Mouse (Mus musculus): Measurements from ENCODE around the gene Cpsf2. TPM values are rescaled to one million over a fixed set of nuclear protein-coding genes. Genes with fewer than 3 reads are reported as not detected.

The Cpsf2 gene
- total RNA-seq, 1 experiment = 30.5 TPM

DNA sequence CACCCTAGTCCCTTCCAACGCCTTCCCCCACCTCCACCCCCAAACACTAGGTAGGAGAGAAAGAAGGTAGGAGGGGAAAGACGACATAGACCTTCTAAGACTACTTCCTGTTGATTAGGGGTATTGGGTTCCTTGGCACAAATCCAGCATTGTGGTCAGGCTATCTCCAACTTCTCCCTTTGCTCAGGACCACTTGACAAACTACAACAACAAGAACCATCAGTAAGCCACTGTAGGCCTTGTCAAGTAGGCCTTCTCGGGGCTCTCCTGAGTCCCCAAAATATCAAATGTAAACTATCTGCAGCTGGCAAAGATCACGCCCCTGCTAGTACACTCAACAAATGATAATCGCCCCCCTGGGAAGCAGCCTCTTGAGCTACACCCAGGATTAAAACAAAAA lies 4.5 kb downstream of the Cpsf2 start:
- H3K9me3 ChIP-seq (ENCODE audit: control insufficient read depth, insufficient read depth, low read depth, low read length) = no peaks in the 10 kb centered on the region
- peaks cover 0 to 5% of the 10 kb centered on the region in 2 experiments; a peak in 1 of 4 replicates for H3K4me1 ChIP-seq (ENCODE audit: control insufficient read depth in 2 of 2, insufficient read depth in 2 of 2, low read length in 2 of 2, poor library complexity in 1 of 2)
- in situ Hi-C loops (cut with MboI; ENCODE audit: low sequenced_read_pairs in 2 of 2, unreplicated experiment in 2 of 2) = loop anchor here in 1 of 2 experiments (25.0 kb wide), 1 partner anchor 782 kb away; the partner anchor contains the start of genes Gm20604, Gm28051, Gon7 and Ubr7
- H3K9ac ChIP-seq (ENCODE audit: insufficient read depth, low read depth, low read length, poor library complexity, severe bottlenecking) = no peak overlapping the region
- H3K4me3 ChIP-seq (ENCODE audit: insufficient read depth in 1 of 2, low read depth in 1 of 2, low read length in 2 of 2, poor library complexity in 1 of 2, severe bottlenecking in 1 of 2) = no peak overlapping the region
- DNase-seq (ENCODE audit: low read depth, low spot score) = no peak
- no peak overlapping the region for H3K27ac ChIP-seq (ENCODE audit: insufficient read depth, low read depth, low read length, poor library complexity, severe bottlenecking)
- TF ChIP-seq ZC3H11A (IDR thresholded peaks at IDR 0.05; ENCODE audit: borderline replicate concordance, low read depth, low read length) = no peak
- no peak for TF ChIP-seq ZNF384 (IDR thresholded peaks at IDR 0.05; ENCODE audit: low read depth, low read length)
- TF ChIP-seq MAFK (IDR thresholded peaks at IDR 0.05; ENCODE audit: insufficient read depth, low read depth, low read length) = no peak
- TF ChIP-seq HCFC1 (IDR thresholded peaks at IDR 0.05; ENCODE audit: borderline replicate concordance, insufficient read depth, low read length) = no peak
- no peak for TF ChIP-seq CHD2 (IDR thresholded peaks at IDR 0.05; ENCODE audit: low read depth, low read length)
- peaks cover 8% of the 10 kb centered on the region for H3K36me3 ChIP-seq (ENCODE audit: control insufficient read depth, insufficient read depth, low read length, poor library complexity, severe bottlenecking)

GRCm38 (mm10) chr12:101981559-101981958 lies 5.8 kb downstream of the Cpsf2 start:
- Histone ChIP-seq H3K27ac (ENCODE audit: insufficient read depth, low read depth, low read length, poor library complexity, severe bottlenecking) (no peak overlapping the region), H3K4me1 (ENCODE audit: control insufficient read depth in 2 of 2, insufficient read depth in 2 of 2, low read length in 2 of 2, poor library complexity in 1 of 2) (peaks cover 0 to 5% of the 10 kb centered on the region in 2 experiments; a peak in 1 of 4 replicates), H3K9ac (ENCODE audit: insufficient read depth, low read depth, low read length, poor library complexity, severe bottlenecking) (no peak overlapping the region), H3K36me3 (ENCODE audit: control insufficient read depth, insufficient read depth, low read length, poor library complexity, severe bottlenecking) (peaks cover 10% of the 10 kb centered on the region), H3K9me3 (ENCODE audit: control insufficient read depth, insufficient read depth, low read depth, low read length) (no peaks in the 10 kb centered on the region), H3K4me3 (ENCODE audit: insufficient read depth in 1 of 2, low read depth in 1 of 2, low read length in 2 of 2, poor library complexity in 1 of 2, severe bottlenecking in 1 of 2) (no peak overlapping the region)
- no peak for DNase-seq (ENCODE audit: low read depth, low spot score)
- TF ChIP-seq HCFC1 (IDR thresholded peaks at IDR 0.05; ENCODE audit: borderline replicate concordance, insufficient read depth, low read length) (no peak), ZC3H11A (IDR thresholded peaks at IDR 0.05; ENCODE audit: borderline replicate concordance, low read depth, low read length) (no peak), ZNF384 (IDR thresholded peaks at IDR 0.05; ENCODE audit: low read depth, low read length) (no peak), CHD2 (IDR thresholded peaks at IDR 0.05; ENCODE audit: low read depth, low read length) (no peak), MAFK (IDR thresholded peaks at IDR 0.05; ENCODE audit: insufficient read depth, low read depth, low read length) (no peak)
- in situ Hi-C loops (cut with MboI; ENCODE audit: low sequenced_read_pairs in 2 of 2, unreplicated experiment in 2 of 2) = loop anchor here in 1 of 2 experiments (25.0 kb wide), 1 partner anchor 781 kb away; the partner anchor contains the start of genes Gm20604, Gm28051, Gon7 and Ubr7

DNA sequence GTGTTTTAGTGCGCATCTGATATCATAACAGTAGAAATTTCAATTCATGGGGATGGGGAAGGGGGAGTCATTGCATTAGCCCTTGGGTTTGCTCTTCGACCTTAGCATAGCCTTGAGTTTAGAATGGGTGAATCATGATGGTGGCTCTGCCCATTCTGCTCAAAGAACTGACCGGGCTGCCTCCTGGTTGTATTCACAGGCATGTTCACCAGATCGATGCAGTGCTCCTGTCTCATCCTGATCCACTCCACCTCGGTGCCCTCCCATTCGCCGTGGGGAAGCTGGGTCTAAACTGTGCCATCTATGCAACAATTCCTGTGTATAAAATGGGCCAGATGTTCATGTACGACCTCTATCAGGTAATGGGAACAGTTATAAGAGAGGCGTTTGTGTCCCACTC lies 7.2 kb downstream of the Cpsf2 start:
- H3K36me3 ChIP-seq (ENCODE audit: control insufficient read depth, insufficient read depth, low read length, poor library complexity, severe bottlenecking) = peaks cover 12% of the 10 kb centered on the region
- H3K9ac ChIP-seq (ENCODE audit: insufficient read depth, low read depth, low read length, poor library complexity, severe bottlenecking) = no peak overlapping the region
- DNase-seq (ENCODE audit: low read depth, low spot score) = no peak
- H3K27ac ChIP-seq (ENCODE audit: insufficient read depth, low read depth, low read length, poor library complexity, severe bottlenecking) = no peak overlapping the region
- no peaks in the 10 kb centered on the region for H3K9me3 ChIP-seq (ENCODE audit: control insufficient read depth, insufficient read depth, low read depth, low read length)
- in situ Hi-C loops (cut with MboI; ENCODE audit: low sequenced_read_pairs in 2 of 2, unreplicated experiment in 2 of 2) = loop anchor here in 1 of 2 experiments (25.0 kb wide), 1 partner anchor 779 kb away; the partner anchor contains the start of genes Gm20604, Gm28051, Gon7 and Ubr7
- no peaks in the 10 kb centered on the region for H3K4me1 ChIP-seq (ENCODE audit: control insufficient read depth in 2 of 2, insufficient read depth in 2 of 2, low read length in 2 of 2, poor library complexity in 1 of 2)
- TF ChIP-seq ZNF384 (IDR thresholded peaks at IDR 0.05; ENCODE audit: low read depth, low read length) (no peak), HCFC1 (IDR thresholded peaks at IDR 0.05; ENCODE audit: borderline replicate concordance, insufficient read depth, low read length) (no peak), MAFK (IDR thresholded peaks at IDR 0.05; ENCODE audit: insufficient read depth, low read depth, low read length) (no peak), ZC3H11A (IDR thresholded peaks at IDR 0.05; ENCODE audit: borderline replicate concordance, low read depth, low read length) (no peak), CHD2 (IDR thresholded peaks at IDR 0.05; ENCODE audit: low read depth, low read length) (no peak)
- H3K4me3 ChIP-seq (ENCODE audit: insufficient read depth in 1 of 2, low read depth in 1 of 2, low read length in 2 of 2, poor library complexity in 1 of 2, severe bottlenecking in 1 of 2) = no peak overlapping the region

DNA sequence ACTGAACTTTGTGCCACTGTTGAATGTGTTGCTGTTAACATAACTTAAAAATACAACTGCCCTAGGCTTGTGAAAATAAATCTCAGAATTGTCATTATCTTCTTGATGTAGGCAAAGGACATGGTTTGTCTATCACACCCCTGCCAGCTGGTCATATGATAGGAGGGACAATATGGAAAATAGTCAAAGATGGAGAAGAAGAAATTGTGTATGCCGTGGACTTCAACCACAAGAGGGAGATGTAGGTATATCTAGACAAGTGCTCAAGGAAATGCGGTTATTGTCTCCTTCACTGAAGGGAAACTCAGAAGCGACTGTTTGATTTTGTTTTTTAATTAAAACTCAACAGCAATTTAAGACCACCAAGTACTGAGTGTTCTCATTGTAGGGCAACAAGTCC lies 9.3 kb downstream of the Cpsf2 start:
- Histone ChIP-seq H3K27ac (ENCODE audit: insufficient read depth, low read depth, low read length, poor library complexity, severe bottlenecking) (no peak overlapping the region), H3K4me1 (ENCODE audit: control insufficient read depth in 2 of 2, insufficient read depth in 2 of 2, low read length in 2 of 2, poor library complexity in 1 of 2) (no peaks in the 10 kb centered on the region), H3K36me3 (ENCODE audit: control insufficient read depth, insufficient read depth, low read length, poor library complexity, severe bottlenecking) (peaks cover 21% of the 10 kb centered on the region), H3K4me3 (ENCODE audit: insufficient read depth in 1 of 2, low read depth in 1 of 2, low read length in 2 of 2, poor library complexity in 1 of 2, severe bottlenecking in 1 of 2) (no peak overlapping the region), H3K9me3 (ENCODE audit: control insufficient read depth, insufficient read depth, low read depth, low read length) (no peaks in the 10 kb centered on the region), H3K9ac (ENCODE audit: insufficient read depth, low read depth, low read length, poor library complexity, severe bottlenecking) (no peak overlapping the region)
- TF ChIP-seq MAFK (IDR thresholded peaks at IDR 0.05; ENCODE audit: insufficient read depth, low read depth, low read length) (no peak), CHD2 (IDR thresholded peaks at IDR 0.05; ENCODE audit: low read depth, low read length) (no peak), ZC3H11A (IDR thresholded peaks at IDR 0.05; ENCODE audit: borderline replicate concordance, low read depth, low read length) (no peak), HCFC1 (IDR thresholded peaks at IDR 0.05; ENCODE audit: borderline replicate concordance, insufficient read depth, low read length) (no peak), ZNF384 (IDR thresholded peaks at IDR 0.05; ENCODE audit: low read depth, low read length) (no peak)
- no peak for DNase-seq (ENCODE audit: low read depth, low spot score)
- in situ Hi-C loops (cut with MboI; ENCODE audit: low sequenced_read_pairs in 2 of 2, unreplicated experiment in 2 of 2) = loop anchor here in 1 of 2 experiments (25.0 kb wide), 1 partner anchor 777 kb away; the partner anchor contains the start of genes Gm20604, Gm28051, Gon7 and Ubr7
